Mouse (Mus musculus): ENCODE measurements at regions not wholly inside any gene's neighbourhood (a gene's known extent, or its start where the extent isn't known, plus 50 kb on each side); places are given as distances from the start of the nearest gene placed in this dataset.

- no peak for DNase-seq (ENCODE audit: inconsistent ontology term)
These were observed 436.7 kb downstream of the Cdk5rap2 start for GRCm38 (mm10) chr4:69973566-69973965.

- no peak for DNase-seq (ENCODE audit: inconsistent ontology term)
These were observed 438.5 kb downstream of the Cdk5rap2 start for GRCm38 (mm10) chr4:69971721-69972120.

- DNase-seq (ENCODE audit: inconsistent ontology term) = no peak
These were observed 441.8 kb downstream of the Cdk5rap2 start for GRCm38 (mm10) chr4:69968424-69968823.

Measured in Muller cell, postnatal 12 days (primary cell).